Mouse (Mus musculus) embryo, embryonic 10.5 days (tissue): ENCODE measurements around the gene Dab2.

Source experiments
- DNase-seq: peaks from one replicate; pipeline ENCODE4 v3.0.0-alpha.2; 2015; ENCODE audit warnings: low spot score

Dab2 gene

DNA sequence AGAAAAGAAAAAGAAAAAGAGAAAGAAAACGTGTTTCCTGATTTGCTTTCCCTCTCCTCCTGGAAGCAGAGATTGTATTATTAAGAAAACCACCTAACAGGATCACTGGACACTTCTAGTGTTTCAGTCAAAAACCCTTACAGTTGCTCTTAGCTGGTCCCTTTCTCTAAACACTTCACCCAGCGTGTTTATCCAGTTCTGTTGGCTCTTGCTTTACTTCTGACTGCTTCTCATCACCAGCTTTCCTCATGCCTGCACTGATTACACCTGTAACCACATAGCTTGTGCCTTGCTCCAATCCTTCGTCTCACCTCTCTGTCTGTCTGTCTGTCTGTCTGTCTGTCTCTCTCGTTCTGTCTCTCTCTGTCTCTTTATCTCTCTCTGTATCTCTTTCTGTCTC lies 25.9 kb downstream of the Dab2 start:
- DNase-seq: no peak

DNA sequence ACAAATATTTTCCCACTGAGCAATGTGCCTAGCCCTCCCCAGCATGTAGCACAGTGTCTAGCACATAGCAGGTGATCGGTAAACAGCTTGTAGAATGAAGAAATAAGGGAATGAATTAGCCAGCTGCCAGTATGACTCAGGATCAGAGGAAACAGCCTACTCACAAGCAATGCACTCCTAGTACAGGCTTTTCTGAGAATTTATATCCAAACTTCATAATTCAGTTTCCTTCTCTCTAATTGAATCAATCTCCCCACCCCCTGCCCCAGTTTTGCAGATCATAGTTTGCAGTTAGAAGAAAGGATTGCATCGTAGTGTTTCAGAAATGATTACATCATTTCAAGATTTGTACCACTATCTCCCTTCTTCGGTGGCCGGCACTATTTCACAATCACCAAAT lies 26.4 kb downstream of the Dab2 start:
- no peak for DNase-seq

DNA sequence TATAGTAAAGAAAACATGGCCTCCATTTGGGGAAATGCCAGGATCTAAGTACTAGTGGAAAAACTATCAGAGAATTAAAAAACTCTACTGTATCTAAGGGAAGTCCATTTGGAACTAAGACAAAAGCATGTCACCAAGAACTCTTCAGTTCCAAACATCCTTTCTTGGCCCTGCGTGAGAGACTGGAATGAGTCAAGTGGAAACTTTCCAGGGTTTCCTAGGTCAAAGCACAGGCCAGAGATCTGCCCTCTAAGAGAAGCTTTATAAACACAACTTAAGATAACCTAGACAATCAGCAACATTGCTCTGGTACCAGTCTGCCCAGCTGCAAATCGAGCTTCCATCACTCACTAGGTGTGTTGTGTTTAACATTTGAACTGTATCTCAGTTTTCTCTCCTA lies 31.8 kb downstream of the Dab2 start:
- no peak for DNase-seq

DNA sequence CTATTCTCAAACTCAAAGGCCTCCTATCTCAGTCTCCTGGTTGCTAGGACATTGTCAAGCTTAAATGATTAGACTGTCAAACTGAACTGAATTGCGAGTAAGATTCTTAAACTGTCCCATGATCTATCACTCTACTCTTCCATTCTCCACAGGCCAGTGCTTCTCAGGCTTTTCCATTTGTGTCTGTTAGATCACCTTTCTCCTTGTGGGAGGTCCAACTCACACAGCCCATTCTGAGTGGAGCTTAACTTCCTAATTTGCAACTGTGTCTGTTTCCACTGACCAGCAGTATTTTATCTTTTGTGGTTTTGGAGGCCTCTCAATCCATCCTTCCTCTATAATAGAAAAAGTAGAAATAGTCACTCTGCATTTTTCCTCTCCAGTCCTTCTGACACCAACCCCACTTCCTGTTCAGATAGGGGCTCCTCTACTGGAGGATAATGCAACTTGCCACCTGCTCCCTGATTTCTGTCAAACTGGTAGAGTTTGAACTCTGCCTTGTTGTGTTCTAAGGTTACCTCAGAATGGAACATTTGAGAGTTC lies 35.1 kb downstream of the Dab2 start:
- DNase-seq: no peak

DNA sequence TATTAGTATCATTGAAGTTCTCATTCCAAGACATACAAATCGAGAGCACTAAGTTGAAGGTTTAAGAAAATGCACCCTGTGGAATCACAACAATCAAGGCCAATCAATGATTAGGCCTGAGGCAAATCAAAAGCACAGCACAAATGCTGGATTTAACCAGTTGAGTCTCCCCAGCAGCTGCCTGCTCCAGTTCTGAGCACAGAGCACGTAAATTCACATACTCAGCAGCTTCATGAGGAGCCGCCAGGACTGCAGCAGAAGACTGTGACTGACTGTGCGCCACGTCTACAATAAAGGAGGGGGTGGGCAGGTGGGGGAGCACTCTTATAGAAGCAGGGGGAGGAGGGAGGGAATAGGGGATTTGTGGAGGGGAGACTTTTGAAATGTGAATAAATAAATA lies 40.2 kb downstream of the Dab2 start:
- DNase-seq: no peak

DNA sequence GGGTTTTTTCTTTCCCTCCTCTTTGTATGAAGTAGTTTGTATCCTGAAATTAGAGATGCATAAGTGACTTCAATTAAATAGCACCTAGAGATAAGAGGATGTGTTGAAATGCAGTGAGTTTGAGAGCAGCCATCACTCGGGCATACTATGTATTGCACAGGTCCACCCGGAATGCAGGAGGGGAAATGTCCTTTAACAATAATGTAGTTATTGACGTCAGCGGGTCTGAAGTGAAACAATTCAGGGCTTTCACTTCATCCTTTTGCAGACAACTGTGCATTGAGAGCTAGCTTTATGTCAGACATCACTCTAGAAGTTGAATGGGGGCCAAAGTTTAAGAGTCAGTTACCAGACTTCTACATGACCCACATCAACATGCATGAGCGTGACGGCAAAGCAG lies 40.8 kb downstream of the Dab2 start:
- no peak for DNase-seq

DNA sequence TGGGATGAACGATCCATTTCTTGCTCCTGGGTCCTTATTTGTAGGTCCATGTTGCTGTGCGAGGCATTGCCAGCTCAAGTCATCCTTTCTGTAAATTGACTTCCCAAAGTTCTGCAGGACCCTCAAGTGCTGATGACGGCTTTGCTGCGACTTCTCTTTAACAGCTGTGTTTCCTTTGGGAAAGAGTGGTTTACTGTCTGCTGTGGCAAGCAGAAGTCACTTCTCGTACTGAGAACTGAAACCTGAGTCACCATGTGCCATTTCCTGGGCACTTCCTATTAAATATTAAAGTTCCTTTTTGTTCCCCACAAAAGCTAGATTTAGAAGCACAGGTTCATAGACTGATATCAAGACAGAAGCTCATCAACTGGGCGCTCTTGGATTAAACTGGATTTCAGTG lies 41.8 kb downstream of the Dab2 start:
- DNase-seq: no peak

DNA sequence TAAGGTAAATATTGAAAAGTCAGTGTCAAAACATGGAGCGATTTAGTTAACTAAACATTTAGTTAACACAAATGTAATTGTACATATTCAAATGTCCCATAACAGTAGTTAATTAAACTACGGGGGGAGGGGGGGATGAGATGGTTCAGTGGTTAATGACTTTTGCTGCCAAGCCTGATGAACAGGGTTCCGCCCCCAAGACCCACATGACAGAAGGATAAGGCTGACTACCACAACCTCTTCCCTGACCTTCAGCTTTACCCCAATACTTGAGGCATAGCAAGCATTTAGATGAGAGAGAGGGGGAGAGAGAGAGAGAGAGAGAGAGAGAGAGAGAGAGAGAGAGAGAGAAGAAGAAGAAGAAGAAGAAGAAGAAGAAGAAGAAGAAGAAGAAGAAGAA lies 54.3 kb downstream of the Dab2 start:
- no peak for DNase-seq

DNA sequence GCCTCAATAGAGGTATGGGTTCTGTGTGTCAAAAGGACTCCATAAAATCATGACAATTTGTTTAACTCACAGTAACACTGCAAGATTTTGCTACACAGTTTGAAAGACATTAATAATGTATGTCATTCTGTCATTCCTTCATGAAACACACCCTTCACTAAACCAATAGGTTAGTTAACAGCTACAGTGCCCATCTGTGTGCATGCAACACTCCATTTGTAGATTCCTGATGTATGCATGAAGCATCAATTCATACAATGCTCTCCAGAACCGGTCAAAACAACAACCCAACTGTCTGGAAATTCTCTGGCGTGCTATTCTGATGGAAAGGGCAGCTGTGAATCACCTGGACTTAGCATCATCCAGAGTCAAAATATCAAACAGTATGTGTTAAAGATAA lies 60.3 kb downstream of the Dab2 start:
- DNase-seq: no peak

DNA sequence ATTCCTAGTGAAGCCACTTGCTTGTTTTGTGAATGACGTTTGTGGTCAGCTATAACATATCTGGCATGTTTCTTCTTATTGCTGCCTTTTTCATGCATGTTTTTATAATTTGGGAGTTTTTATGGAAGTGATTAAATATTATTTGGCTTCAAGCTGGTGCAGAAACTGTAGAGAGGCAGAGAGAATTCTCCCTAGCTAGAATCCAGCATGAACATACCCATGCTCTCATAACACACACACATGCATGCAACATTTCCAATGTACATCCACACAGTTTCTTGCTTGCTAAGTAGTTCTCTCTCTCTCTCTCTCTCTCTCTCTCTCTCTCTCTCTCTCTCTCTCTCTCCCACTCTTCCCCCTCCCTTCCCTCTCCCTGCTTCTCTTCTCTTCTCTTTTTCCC lies 70.4 kb downstream of the Dab2 start:
- DNase-seq: no peak

DNA sequence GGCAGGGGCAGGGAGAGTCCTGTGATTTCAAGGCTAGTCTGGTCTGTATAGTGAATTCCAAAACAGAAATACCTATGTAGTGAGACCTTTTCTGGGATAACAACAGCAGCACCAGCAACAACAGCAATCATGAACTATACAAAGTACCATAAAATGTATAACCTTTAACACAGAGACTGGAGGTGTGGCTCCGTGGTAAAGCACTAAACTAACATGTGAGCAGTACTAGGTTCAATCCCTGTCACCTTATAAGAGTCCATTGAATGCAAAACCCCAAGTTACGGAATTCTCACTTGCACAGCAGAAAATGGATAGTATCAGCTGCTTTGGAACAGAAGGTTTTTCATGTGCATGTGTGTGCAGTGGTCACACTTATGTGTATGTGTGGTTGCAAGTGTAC lies 71.9 kb downstream of the Dab2 start:
- DNase-seq: no peak

DNA sequence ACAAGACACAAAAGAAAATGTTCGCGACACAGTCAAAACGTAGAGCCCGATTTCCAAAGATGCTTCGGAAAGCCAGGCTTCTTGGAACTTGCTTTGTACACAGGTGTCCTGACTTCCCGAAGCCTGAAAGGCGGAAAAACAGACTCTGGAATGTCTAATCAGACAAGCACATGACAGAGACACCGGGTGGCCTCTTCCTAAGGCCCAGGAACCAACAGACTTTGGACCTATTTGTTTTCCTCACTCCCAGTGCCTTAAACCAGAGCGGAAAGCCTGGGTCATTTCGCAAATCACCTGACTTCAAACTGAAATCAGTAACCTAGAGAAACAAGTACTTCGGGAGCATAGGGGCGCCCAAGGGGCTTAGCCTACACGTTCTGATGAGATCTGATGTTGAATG lies 75.4 kb downstream of the Dab2 start:
- no peak for DNase-seq

DNA sequence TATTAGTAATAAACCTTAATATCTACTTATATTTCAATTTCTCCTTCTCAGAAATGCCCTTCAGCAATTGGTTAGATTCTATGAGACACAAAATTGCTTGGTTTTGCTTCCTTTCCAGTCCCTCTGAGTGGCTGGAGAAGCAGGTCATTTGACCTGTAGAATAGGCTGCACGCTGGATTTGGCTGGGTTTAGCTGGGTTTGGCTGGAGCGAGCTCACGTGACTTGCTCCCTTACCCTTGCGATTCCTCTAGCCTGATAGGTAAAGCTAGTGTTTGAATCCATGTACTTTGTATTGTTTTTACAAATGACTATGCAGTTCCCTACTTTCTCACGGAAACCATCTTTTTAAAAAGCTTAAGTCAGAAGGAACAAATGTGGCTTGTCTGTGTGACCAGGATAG lies 76.4 kb downstream of the Dab2 start:
- DNase-seq: no peak

DNA sequence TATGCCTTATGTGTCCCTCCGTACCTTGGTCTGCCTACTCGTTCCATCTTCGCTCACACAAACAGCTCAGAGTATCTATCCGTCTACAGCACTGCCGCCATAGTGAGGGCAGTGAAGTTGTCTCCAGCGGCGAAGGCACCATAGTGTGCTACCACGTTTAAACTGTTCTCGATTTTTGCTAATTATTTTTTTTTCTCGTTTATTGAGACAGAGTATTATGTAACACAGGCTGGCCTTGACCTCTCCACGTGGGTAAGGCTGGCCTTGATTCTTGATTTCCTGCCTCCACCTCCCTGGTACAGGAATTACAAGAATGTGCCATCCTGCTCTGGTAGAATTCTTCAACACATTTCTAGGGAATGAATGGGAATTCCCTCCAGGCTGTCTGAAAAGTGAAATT lies 77.2 kb downstream of the Dab2 start:
- DNase-seq: no peak

DNA sequence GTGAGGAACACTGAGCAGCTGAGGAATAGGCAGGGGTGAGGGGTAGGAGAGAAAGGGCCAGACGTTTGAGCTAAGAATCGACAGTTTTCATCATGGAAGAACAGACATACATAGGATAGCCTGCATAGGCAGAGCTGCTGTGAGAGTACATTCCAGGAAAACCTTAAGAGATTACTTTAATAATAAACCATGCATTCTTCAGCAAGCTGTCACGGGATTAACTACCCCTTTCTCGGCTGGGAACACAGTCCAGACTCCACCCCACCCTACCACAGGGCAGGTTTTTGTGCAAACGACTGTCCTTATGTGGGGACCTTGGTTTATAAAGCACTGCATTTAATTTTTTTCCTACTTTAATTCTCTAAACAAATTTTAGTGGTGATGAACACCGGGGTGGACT lies 84.4 kb downstream of the Dab2 start:
- DNase-seq: no peak

DNA sequence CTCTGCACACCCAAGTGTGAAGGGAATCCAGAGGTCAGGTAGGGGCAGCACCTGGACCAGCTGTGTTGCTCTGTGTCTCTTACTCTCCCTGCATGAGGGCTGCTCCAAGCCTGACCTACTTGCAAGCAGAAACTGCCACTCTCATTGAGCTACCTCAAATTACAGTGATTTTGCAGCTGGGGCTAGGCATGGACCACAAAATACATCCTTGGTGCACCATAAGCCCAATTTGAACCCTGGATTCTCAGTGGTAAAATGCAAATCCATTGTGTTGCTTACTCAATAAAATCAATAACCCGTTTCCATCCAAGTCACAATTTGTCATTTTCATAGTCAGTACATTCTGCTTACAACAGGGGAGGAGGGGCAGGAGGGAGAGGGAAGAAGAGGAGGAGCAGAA lies 85.7 kb downstream of the Dab2 start:
- DNase-seq: peak; percentile 26

DNA sequence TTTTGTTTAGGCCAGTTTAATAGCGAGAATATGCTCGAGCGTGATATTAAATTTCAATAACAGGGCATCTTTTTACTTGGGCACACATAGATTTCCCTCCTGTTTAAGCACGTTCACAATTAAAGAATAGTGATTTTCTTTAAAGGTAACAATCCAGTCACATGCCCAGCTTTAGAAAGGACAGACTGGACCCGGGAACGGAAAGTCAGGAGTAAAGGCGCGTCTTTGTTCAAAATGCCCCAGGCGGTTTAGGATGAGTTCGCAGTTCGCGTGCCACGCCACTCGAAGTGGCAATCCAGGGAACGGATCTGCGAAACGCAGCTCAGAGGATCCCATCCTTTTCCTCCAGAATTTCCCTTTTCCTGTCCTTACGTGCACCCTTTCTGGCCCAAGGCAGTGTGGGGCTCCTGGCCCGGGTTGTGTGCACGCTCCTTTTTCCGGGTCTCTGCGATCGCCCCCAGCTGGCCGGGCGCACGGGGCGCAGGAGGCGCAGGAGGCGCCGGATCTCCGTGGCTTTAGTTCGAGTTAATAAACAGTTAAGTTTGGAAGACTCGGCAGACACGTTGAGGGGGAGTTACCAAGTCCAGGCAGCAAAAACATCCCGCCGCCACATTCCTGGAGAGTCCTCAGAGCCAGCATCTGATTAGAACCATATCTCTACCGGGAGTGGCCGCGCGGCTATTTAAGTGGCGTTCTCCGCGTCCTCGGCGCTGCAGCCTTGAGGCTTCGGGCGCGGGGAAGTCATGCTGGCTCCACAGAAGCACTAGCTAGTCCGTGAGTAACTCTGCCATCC lies 86.8 kb downstream of the Dab2 start:
- DNase-seq: peak; percentile 89

DNA sequence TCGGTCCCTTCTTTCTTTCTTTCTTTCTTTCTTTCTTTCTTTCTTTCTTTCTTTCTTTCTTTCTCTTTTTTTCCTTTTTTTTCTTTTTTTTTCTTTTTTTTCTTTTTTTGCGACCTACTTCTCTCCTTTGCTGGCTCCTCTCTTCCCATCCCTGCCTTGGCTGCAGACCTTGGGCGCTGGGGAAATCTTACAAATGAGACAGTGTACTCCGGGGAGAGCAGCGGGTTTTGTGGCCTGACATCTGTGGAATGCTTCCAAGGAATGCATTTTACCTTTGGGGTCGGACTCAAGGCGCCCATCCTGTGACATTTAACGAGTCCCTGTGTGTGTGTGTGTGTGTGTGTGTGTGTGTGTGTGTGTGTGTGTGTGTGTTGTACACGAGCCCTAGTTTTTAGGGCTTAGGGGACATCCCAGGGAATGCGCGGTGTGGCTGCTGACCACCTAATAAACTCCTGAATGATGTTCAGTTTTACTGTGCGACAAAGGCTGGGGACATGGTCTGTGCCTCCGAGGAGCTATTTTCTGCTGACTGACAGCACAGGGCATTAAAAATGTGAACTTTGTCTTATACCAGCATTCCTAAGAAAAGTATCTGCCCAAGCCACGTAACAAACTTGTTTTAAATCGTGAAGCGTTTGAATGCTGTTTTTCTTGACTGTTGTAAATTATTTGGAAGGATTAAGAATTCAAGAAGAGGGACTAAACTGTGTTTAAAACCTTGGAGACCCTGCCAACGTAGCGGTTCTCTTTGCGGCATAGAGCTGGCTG lies 87.6 kb downstream of the Dab2 start:
- DNase-seq: peak; percentile 58

DNA sequence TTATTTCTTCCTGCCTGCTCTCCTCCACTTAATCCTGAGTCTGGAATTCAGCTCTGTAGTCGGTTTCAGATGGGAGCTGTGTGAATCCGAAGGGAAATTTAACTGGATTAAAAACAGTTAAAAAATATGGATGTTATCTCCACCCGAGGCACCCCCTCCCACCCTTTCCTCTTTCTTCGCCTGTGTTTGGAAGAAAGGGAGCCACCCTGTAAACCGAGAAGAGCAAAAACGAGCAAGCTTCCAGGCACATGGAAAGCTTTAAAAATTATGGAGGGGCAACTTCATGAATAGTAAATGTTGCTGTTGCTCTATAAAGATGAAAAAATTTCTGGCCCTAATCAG lies 88.1 kb downstream of the Dab2 start:
- DNase-seq: no peak

DNA sequence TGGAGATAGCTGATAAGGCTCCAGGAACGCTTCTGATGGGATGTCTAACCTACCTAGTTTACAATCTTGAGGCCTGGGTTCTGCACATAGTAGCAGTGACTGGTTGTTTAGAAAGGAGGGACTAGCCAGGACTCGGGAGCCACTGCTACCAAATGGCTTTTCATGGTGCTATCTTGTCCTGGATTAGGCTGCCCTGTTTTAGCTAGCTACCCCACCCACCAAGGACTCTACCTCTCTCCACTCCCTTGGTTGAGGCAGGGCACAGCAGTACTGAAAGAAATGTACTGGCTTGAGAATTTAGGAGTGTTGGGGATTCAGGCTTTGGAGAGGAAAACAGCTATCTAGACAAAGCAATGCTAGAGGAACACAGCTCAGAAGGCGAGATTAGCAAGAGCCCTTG lies 88.6 kb downstream of the Dab2 start:
- no peak for DNase-seq

DNA sequence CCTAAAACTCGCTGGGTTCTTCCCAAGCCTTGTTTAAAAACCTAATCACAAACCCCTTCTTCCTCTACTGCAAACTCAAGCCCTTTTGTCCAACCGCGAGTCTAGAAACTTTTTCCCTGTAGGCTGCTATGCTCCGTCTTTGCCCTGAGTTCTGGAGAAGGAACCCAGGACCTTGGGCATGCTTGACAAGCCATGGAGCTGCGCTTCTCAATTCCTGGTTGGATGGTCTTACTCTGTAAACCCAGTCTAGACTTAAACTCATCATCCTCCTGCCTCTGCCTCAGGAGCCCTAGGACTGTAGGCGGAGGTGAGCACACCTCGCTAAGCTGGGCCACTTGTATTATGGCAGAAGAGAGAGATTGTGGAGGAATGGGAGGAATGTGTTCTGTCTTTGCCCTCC lies 89.0 kb downstream of the Dab2 start:
- DNase-seq: no peak

DNA sequence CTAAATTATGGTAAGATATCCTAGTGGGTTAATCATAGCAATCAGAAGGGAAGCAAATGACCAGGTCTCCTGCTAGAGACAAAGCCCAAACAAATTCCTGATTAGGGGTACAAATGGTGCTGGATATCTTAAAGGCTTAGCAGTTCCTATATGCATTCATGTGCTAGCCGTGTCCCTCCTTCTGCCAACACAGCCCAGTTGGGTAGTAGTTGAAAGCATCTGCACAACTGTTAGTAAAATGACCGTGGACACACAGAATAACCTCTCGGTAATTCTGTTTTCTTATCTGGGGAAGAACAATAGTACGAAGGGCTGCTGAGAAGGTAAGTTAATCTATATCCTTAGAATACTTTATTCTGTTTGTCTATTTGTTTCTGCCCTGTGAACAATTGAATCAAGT lies 90.5 kb downstream of the Dab2 start:
- no peak for DNase-seq

DNA sequence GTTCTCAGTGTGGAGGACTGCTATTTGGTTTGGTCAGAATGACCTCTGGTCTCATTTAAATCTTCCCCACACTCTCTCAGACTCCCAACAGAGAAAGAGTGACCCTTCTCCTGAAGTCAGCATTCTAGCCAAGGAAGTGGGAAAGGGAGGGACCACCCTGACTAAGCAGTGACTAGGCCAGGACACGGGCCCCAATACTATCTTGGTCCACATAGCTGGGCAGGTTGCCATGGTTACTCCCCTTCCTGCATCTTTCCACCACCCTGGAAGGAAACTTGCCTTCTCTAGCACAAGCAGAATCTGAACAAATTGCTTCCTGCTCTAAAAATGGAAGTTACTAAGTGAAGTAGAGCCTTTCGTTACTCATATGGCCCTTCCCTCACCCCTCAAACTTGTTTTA lies 91.1 kb downstream of the Dab2 start:
- DNase-seq: no peak

DNA sequence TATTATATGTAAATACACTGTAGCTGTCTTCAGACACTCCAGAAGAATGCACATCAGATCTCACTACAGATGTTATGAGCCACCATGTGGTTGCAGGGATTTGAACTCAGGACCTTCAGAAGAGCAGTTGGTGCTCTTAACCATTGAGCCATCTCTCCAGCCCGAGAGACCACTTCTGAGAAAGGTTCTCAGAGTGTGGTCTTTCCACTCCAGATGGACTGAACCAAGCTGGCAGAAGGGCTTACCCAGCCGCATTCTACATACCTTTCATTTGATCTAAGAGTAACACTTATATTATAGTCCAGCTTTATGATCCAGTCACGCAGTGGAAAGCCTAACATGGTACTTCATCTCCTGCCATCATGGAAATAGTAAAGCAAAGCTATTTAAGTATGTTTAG lies 92.3 kb downstream of the Dab2 start:
- DNase-seq: no peak
